Mouse (Mus musculus) testis, postnatal 14 days (tissue): ENCODE results near the gene Sgsh.

Source experiments
- DNase-seq: peaks from one replicate; pipeline ENCODE4 v3.0.0; 2021; ENCODE audit warnings: low spot score

The Sgsh gene

GRCm38 (mm10) chr11:119355443-119356385, at the start of gene Sgsh, which contains the start of gene Slc26a11:
Gene Sgsh, minus strand, starts transcription at chr11:119355536.
Gene Slc26a11, plus strand, starts transcription at chr11:119355557.
- peak; percentile 75 for DNase-seq

- no peak for DNase-seq
These were observed 49.3 kb upstream of the Sgsh start for GRCm38 (mm10) chr11:119404627-119405026.

- DNase-seq = no peak
These were observed 47.3 kb upstream of the Sgsh start for GRCm38 (mm10) chr11:119402501-119403160.

- no peak for DNase-seq
These were observed 41.1 kb upstream of the Sgsh start for GRCm38 (mm10) chr11:119396461-119396860.

GRCm38 (mm10) chr11:119395931-119396330, 40.6 kb upstream of the Sgsh start:
- DNase-seq = no peak

GRCm38 (mm10) chr11:119395394-119395793, 40.1 kb upstream of the Sgsh start:
- DNase-seq = no peak

GRCm38 (mm10) chr11:119394210-119394609, 38.9 kb upstream of the Sgsh start:
- DNase-seq = no peak

- DNase-seq = no peak
These were observed 38.1 kb upstream of the Sgsh start for GRCm38 (mm10) chr11:119393483-119393804.

- peak; percentile 52 for DNase-seq
These were observed 37.6 kb upstream of the Sgsh start, which contains the start of gene Rnf213 for GRCm38 (mm10) chr11:119392800-119393482. Gene Rnf213, plus strand, starts transcription at chr11:119393100.

- DNase-seq = peak; percentile 79
These were observed 36.8 kb upstream of the Sgsh start for GRCm38 (mm10) chr11:119392001-119392614.

- DNase-seq = peak; percentile 82
These were observed 36.2 kb upstream of the Sgsh start for GRCm38 (mm10) chr11:119391386-119392000.

- DNase-seq = peak; percentile 59
These were observed 35.2 kb upstream of the Sgsh start for GRCm38 (mm10) chr11:119390271-119391231.

GRCm38 (mm10) chr11:119389851-119390270, 34.5 kb upstream of the Sgsh start:
- DNase-seq = peak; percentile 69

- peak; percentile 63 for DNase-seq
These were observed 31.9 kb upstream of the Sgsh start for GRCm38 (mm10) chr11:119387273-119387672.

- no peak for DNase-seq
These were observed 31.0 kb upstream of the Sgsh start for GRCm38 (mm10) chr11:119386306-119386705.

GRCm38 (mm10) chr11:119384904-119385303, 29.6 kb upstream of the Sgsh start:
- DNase-seq = no peak

GRCm38 (mm10) chr11:119382338-119382850, 27.1 kb upstream of the Sgsh start:
- DNase-seq = no peak

GRCm38 (mm10) chr11:119381631-119382337, 26.4 kb upstream of the Sgsh start:
- DNase-seq = peak; percentile 26

GRCm38 (mm10) chr11:119378551-119378950, 23.2 kb upstream of the Sgsh start:
- no peak for DNase-seq
